Mouse (Mus musculus): ENCODE measurements around the gene Ly6g6d.

- TF ChIP-seq CTCF (IDR thresholded peaks at IDR 0.05; ENCODE audit: extremely low read depth, insufficient read depth, insufficient read length, insufficient replicate concordance), result no peak
- no peak for TF ChIP-seq POLR2A (IDR thresholded peaks at IDR 0.05; ENCODE audit: low read depth, low read length)
Observed at GRCm38 (mm10) chr17:35111774-35112173, 33.9 kb upstream of the Ly6g6d start.

Data from spleen, adult 2 months (tissue).